Comparison of ENCODE assay signal across 35 mouse cellular contexts in the genomic region with DNA sequence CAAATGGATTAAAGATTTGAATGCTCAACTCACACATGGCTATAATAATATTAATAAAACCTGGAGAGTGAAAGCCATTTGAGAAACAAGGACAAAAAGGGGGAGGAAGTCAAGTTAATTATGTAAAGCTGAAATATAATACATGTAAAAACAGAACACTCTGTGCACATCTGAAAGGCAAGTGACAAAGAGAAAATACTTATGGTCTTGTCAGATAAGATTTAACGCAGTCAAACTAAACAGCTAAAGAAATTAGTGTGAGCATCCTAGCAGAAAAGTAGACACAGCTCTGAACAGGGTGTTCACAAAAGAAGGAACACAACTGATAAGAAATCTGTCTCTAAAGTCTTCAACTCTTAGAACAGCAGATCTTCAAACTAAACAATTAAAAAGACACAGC.
"Had no signal": no experiment of that assay in that cellular context is flagged by ENCODE, and none has a peak within 500 bp of the region (broad histone marks: within the 10 kb centered on the region; RNA-seq: fewer than 3 reads in every experiment).

No protein-coding gene starts in this region.

- DNase-seq: heart, adult 2 months; heart, postnatal 10 days; heart, postnatal 14 days; heart, postnatal 36 days; heart, postnatal 4 days; kidney, adult 11 months; kidney, adult 18-20 months; kidney, adult 2 months; kidney, adult 8-10 months; kidney, adult 9 months; kidney, postnatal 10 days; kidney, postnatal 14 days; kidney, postnatal 25 days; kidney, postnatal 36 days; kidney, postnatal 4 days; layer of hippocampus, adult 9-11 months; layer of hippocampus, postnatal 36 days had no signal

- ATAC-seq: hindbrain, embryonic 16.5 days; hindbrain, postnatal 0 days; inflammation-experienced regulatory T-cells, adult 6 months; intestine, embryonic 15.5 days; intestine, embryonic 16.5 days; intestine, postnatal 0 days had no signal

- H3K4me3 ChIP-seq: heart, adult 2 months; heart, embryonic 10.5 days; heart, embryonic 12.5 days; heart, embryonic 13.5 days; heart, embryonic 15.5 days; hindbrain, embryonic 10.5 days; hindbrain, embryonic 12.5 days; hindbrain, embryonic 13.5 days; hindbrain, embryonic 15.5 days; intestine, embryonic 15.5 days; kidney, embryonic 15.5 days had no signal

- H3K27me3 ChIP-seq: heart, embryonic 12.5 days; heart, embryonic 13.5 days; heart, embryonic 15.5 days; hindbrain, embryonic 12.5 days; hindbrain, embryonic 13.5 days; hindbrain, embryonic 15.5 days; intestine, embryonic 15.5 days; kidney, embryonic 15.5 days had no signal

- H3K9ac ChIP-seq: heart, embryonic 12.5 days; heart, embryonic 13.5 days; heart, embryonic 15.5 days; hindbrain, embryonic 12.5 days; hindbrain, embryonic 13.5 days; hindbrain, embryonic 14.5 days; hindbrain, embryonic 15.5 days; intestine, embryonic 15.5 days; kidney, embryonic 15.5 days had no signal

- H3K4me1 ChIP-seq: hindbrain, embryonic 10.5 days; hindbrain, embryonic 15.5 days; intestine, embryonic 15.5 days; kidney, embryonic 15.5 days had no signal

- H3K4me2 ChIP-seq: heart, embryonic 11.5 days; heart, embryonic 12.5 days; heart, embryonic 13.5 days; heart, embryonic 15.5 days; hindbrain, embryonic 12.5 days; hindbrain, embryonic 13.5 days; hindbrain, embryonic 14.5 days; hindbrain, embryonic 15.5 days; intestine, embryonic 15.5 days; kidney, embryonic 15.5 days had no signal

- H3K27ac ChIP-seq: heart, adult 2 months; heart, embryonic 10.5 days; heart, embryonic 13.5 days; heart, embryonic 15.5 days; hindbrain, embryonic 10.5 days; hindbrain, embryonic 12.5 days; hindbrain, embryonic 13.5 days; hindbrain, embryonic 14.5 days; hindbrain, embryonic 15.5 days; hindbrain, postnatal 0 days; intestine, embryonic 15.5 days; kidney, embryonic 15.5 days; kidney, postnatal 0 days had no signal

- H3K36me3 ChIP-seq: heart, embryonic 10.5 days; heart, embryonic 12.5 days; heart, embryonic 13.5 days; heart, embryonic 15.5 days; hindbrain, embryonic 10.5 days; hindbrain, embryonic 12.5 days; hindbrain, embryonic 15.5 days; intestine, embryonic 15.5 days; kidney, embryonic 15.5 days had no signal

- H3K9me3 ChIP-seq: heart, embryonic 10.5 days; heart, embryonic 12.5 days; heart, embryonic 13.5 days; heart, embryonic 15.5 days; hindbrain, embryonic 10.5 days; hindbrain, embryonic 12.5 days; hindbrain, embryonic 13.5 days; hindbrain, embryonic 15.5 days; intestine, embryonic 15.5 days; kidney, embryonic 15.5 days had no signal
